Comparison of ENCODE assay signal across 8 mouse cellular contexts in the genomic region with DNA sequence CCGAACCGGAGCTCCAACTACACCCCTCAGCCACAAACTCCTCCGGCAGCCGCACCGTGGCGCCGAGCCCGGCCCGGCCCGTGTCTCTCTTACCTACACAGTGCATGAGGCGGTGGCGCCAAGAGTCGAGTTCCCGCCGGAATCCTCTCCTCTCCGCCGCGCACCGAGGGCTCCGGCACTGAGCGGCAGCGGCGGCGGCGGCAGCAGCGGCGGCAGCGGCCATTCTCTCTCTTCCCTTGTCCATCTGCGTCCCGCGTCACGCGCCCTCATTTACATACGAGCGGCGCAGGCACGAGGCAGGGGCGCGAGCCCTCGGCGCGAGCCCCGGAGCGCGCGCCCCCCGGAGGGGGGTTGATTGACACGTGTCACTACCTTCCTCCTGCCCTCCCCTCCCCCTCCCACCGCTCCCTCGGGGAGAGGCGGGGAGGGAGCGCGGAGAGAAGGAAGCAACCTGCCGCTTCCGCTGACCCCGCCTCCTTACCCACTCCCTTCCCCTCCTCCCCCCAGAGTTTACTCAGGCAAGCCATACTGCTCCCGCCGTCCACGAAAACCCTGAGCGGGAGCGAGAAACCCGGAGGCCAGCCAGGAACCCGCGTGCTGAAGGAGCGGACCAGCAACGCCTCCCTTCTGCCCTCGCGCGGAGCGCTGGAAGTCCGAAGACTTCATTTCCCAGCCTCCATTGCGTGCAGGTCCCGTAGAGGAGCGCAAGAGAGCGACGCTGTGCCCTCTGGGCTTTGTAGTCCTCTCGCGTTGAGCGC. TPM values are rescaled to one million over a fixed set of nuclear protein-coding genes. Genes with fewer than 3 reads are reported as not detected.
DNase-seq lines count a peak whose midpoint lies in the region; ATAC-seq and TF ChIP-seq lines count a peak whose summit lies in the region.

A gene (minus strand): TSS at position 362 of the 758 bp plus-strand sequence.

- peak within 1 kb of the TSS; percentile 78 for H3K4me2 ChIP-seq in embryonic facial prominence, embryonic 13.5 days
- peak within 1 kb of the TSS; percentile 85 for H3K4me2 ChIP-seq in limb, embryonic 12.5 days
- H3K4me2 ChIP-seq in midbrain, embryonic 15.5 days = peak within 1 kb of the TSS; percentile 76

- H3K9ac ChIP-seq in embryonic facial prominence, embryonic 13.5 days = peak within 1 kb of the TSS; percentile 92
- peak within 1 kb of the TSS; percentile 94 for H3K9ac ChIP-seq in limb, embryonic 12.5 days (replicated peaks)
- peak within 1 kb of the TSS; percentile 96 for H3K9ac ChIP-seq in midbrain, embryonic 15.5 days

- TF ChIP-seq CTCF in kidney, adult 2 months (conservative IDR thresholded peaks at IDR 0.05; ENCODE audit: insufficient read depth, insufficient read length, low read depth, low read length) = no peak
- no peak for TF ChIP-seq CTCF in spleen, adult 2 months (IDR thresholded peaks at IDR 0.05; ENCODE audit: extremely low read depth, insufficient read depth, insufficient read length, insufficient replicate concordance)

- under 1% methylated on average over 69 of the region's 79 CpGs for WGBS in embryonic facial prominence, embryonic 13.5 days
- under 1% methylated on average over 78 of the region's 79 CpGs for WGBS in kidney, adult 2 months
- under 1% methylated on average over 59 of the region's 79 CpGs for WGBS in limb, embryonic 12.5 days
- WGBS in midbrain, embryonic 15.5 days = under 1% methylated on average over 69 of the region's 79 CpGs
- WGBS in spleen, adult 2 months = under 1% methylated on average over 72 of the region's 79 CpGs

- peak within 1 kb of the TSS; percentile 88 for H3K4me3 ChIP-seq in embryonic facial prominence, embryonic 13.5 days
- peak within 1 kb of the TSS; percentile 73 for H3K4me3 ChIP-seq in kidney, adult 2 months (ENCODE audit: insufficient read depth, low read depth, low read length)
- H3K4me3 ChIP-seq in limb, embryonic 12.5 days (replicated peaks) = peak within 1 kb of the TSS; percentile 93
- H3K4me3 ChIP-seq in midbrain, embryonic 15.5 days = peak within 1 kb of the TSS; percentile 77
- peak within 1 kb of the TSS; percentile 75 for H3K4me3 ChIP-seq in spleen, adult 2 months (ENCODE audit: extremely low read depth, insufficient read depth, insufficient read length)

- peak; percentile 96 for ATAC-seq in embryonic facial prominence, embryonic 13.5 days (ENCODE audit: insufficient number of reproducible peaks, insufficient read depth, low FRiP score, low TSS enrichment, low read depth)
- peak; percentile 97 for ATAC-seq in limb, embryonic 12.5 days (ENCODE audit: insufficient number of reproducible peaks, insufficient read depth, low FRiP score, low TSS enrichment, low read depth)
- peak; percentile 97 for ATAC-seq in midbrain, embryonic 15.5 days (replicated peaks)

- no peaks in the 10 kb centered on the region for H3K9me3 ChIP-seq in embryonic facial prominence, embryonic 13.5 days
- no peaks in the 10 kb centered on the region for H3K9me3 ChIP-seq in limb, embryonic 12.5 days
- no peaks in the 10 kb centered on the region for H3K9me3 ChIP-seq in midbrain, embryonic 15.5 days

- no peaks in the 10 kb centered on the region for H3K27me3 ChIP-seq in embryonic facial prominence, embryonic 13.5 days
- no peaks in the 10 kb centered on the region for H3K27me3 ChIP-seq in kidney, adult 2 months (replicated peaks; ENCODE audit: control insufficient read depth, insufficient read depth, low read length)
- no peaks in the 10 kb centered on the region for H3K27me3 ChIP-seq in limb, embryonic 12.5 days
- H3K27me3 ChIP-seq in midbrain, embryonic 15.5 days (replicated peaks) = no peaks in the 10 kb centered on the region; the same call in 1 of the 2 replicates
- H3K27me3 ChIP-seq in spleen, adult 2 months (ENCODE audit: control insufficient read depth, insufficient read depth, low read length) = no peaks in the 10 kb centered on the region

- H3K36me3 ChIP-seq in embryonic facial prominence, embryonic 13.5 days = no peaks in the 10 kb centered on the region
- no peaks in the 10 kb centered on the region for H3K36me3 ChIP-seq in kidney, adult 2 months (ENCODE audit: control insufficient read depth, insufficient read depth, low read length)
- H3K36me3 ChIP-seq in limb, embryonic 12.5 days = no peaks in the 10 kb centered on the region
- H3K36me3 ChIP-seq in midbrain, embryonic 15.5 days (replicated peaks) = no peaks in the 10 kb centered on the region
- H3K36me3 ChIP-seq in spleen, adult 2 months (ENCODE audit: control insufficient read depth, insufficient read depth, low read length) = no peaks in the 10 kb centered on the region

- H3K4me1 ChIP-seq in embryonic facial prominence, embryonic 13.5 days = peaks cover 6% of the 10 kb centered on the region; the same call in 1 of the 2 replicates
- no peaks in the 10 kb centered on the region for H3K4me1 ChIP-seq in kidney, adult 2 months (ENCODE audit: control insufficient read depth, insufficient read depth, low read length)
- peaks cover 4% of the 10 kb centered on the region; the same call in 1 of the 2 replicates for H3K4me1 ChIP-seq in limb, embryonic 12.5 days (replicated peaks)
- peaks cover 8% of the 10 kb centered on the region for H3K4me1 ChIP-seq in midbrain, embryonic 15.5 days
- H3K4me1 ChIP-seq in spleen, adult 2 months (ENCODE audit: control insufficient read depth, insufficient read depth, insufficient read length) = no peaks in the 10 kb centered on the region

- peak within 1 kb of the TSS; percentile 99 for H3K27ac ChIP-seq in embryonic facial prominence, embryonic 13.5 days
- peak within 1 kb of the TSS; percentile 92 for H3K27ac ChIP-seq in kidney, adult 2 months (ENCODE audit: insufficient read depth, low read depth, low read length)
- peak within 1 kb of the TSS; percentile 99 for H3K27ac ChIP-seq in limb, embryonic 12.5 days
- peak within 1 kb of the TSS; percentile 100 for H3K27ac ChIP-seq in midbrain, embryonic 15.5 days
- peak within 1 kb of the TSS; percentile 95 for H3K27ac ChIP-seq in spleen, adult 2 months (ENCODE audit: insufficient read depth, low read length)

- no peak for TF ChIP-seq POLR2A in kidney, adult 2 months (IDR thresholded peaks at IDR 0.05; ENCODE audit: low read depth, low read length)
- TF ChIP-seq POLR2A in spleen, adult 2 months (IDR thresholded peaks at IDR 0.05; ENCODE audit: low read depth, low read length) = peak; percentile 36

- DNase-seq in 3134 (ENCODE audit: extremely low read depth, insufficient read length, low spot score) = peak; percentile 98
- peak; percentile 94 to 96 for DNase-seq in adrenal gland, postnatal 36 days
- peak; percentile 96 to 97 for DNase-seq in heart, adult 18-20 months
- DNase-seq in kidney, adult 2 months = peak; percentile 97
- DNase-seq in spleen, adult 2 months (ENCODE audit: low read depth in 1 of 2, low spot score in 2 of 2) = peak; percentile 92 to 93

RNA-seq across cellular contexts. Expression of the gene that starts here (rescaled TPM):
- 10 to 100 TPM; 23.8 to 31.4 TPM for total RNA-seq in adrenal gland, postnatal 36 days (2021)
- 25.2 and 26.7 TPM in 2 replicates for polyA plus RNA-seq in embryonic facial prominence, embryonic 13.5 days (2015; fragmentation: Nextera tagmentation; extraction: Ambion mirVana)
- total RNA-seq in heart, adult 18-20 months (2021) = 1 to 10 TPM; 6.8 to 7.3 TPM
- polyA plus RNA-seq in kidney, adult 2 months (2012; rRNA removed) = 1.1 and 1.6 TPM in 2 replicates
- 27.2 and 27.8 TPM in 2 replicates for polyA plus RNA-seq in limb, embryonic 12.5 days (2016; fragmentation: Nextera tagmentation; extraction: Ambion mirVana)
- polyA plus RNA-seq in midbrain, embryonic 15.5 days (2015; fragmentation: Nextera tagmentation; extraction: Ambion mirVana) = 60.5 and 67.6 TPM in 2 replicates
- 0.50 and 1.3 TPM in 2 replicates for polyA plus RNA-seq in spleen, adult 2 months (2012; rRNA removed)

Comparison
In these comparisons a context has a peak if more than half of its experiments do, and no peak if none do; other contexts are left out.
1. Peak in every context shown above with its lines: DNase-seq, ATAC-seq, H3K4me3 ChIP-seq and H3K27ac ChIP-seq.
2. RNA of the gene that starts here (polyA plus RNA-seq): 60.5 to 67.6 TPM in midbrain, embryonic 15.5 days, 27.2 to 27.8 TPM in limb, embryonic 12.5 days and 25.2 to 26.7 TPM in embryonic facial prominence, embryonic 13.5 days; 1.1 to 1.6 TPM in kidney, adult 2 months and 0.50 to 1.3 TPM in spleen, adult 2 months; every median in the first group is over 10 times any median in the second.